Mouse (Mus musculus): ENCODE measurements around the gene AU021092. TPM values are rescaled to one million over a fixed set of nuclear protein-coding genes. Genes with fewer than 3 reads are reported as not detected.

Gene AU021092
- polyA plus RNA-seq, 1 experiment from 2014 or later: 13.0 TPM

- Histone ChIP-seq H3K36me3 (ENCODE audit: control insufficient read depth, insufficient read depth, low read length) (no peaks in the 10 kb centered on the region), H3K27ac (ENCODE audit: low read depth, low read length) (no peak overlapping the region), H3K4me3 (ENCODE audit: low read depth, low read length) (no peak overlapping the region), H3K27me3 (ENCODE audit: control insufficient read depth, insufficient read depth, low read length) (no peaks in the 10 kb centered on the region), H3K4me1 (ENCODE audit: control insufficient read depth, insufficient read depth, low read length) (no peaks in the 10 kb centered on the region), H3K9me3 (ENCODE audit: control insufficient read depth, low read length) (no peaks in the 10 kb centered on the region), H3K4me2 (ENCODE audit: low read depth, low read length) (no peak overlapping the region), H3K9ac (replicated peaks; ENCODE audit: low read depth, low read length) (no peak overlapping the region)
- no peak for ATAC-seq (ENCODE audit: low read depth)
- 54% methylated on average over 4 of the region's 4 CpGs for WGBS
Observed at GRCm38 (mm10) chr16:5221403-5221802, 696 bp downstream of the AU021092 start.

- Histone ChIP-seq H3K9ac (replicated peaks; ENCODE audit: low read depth, low read length) (no peak overlapping the region), H3K27ac (ENCODE audit: low read depth, low read length) (no peak overlapping the region), H3K4me3 (ENCODE audit: low read depth, low read length) (no peak overlapping the region), H3K9me3 (ENCODE audit: control insufficient read depth, low read length) (no peaks in the 10 kb centered on the region), H3K4me1 (ENCODE audit: control insufficient read depth, insufficient read depth, low read length) (no peaks in the 10 kb centered on the region), H3K4me2 (ENCODE audit: low read depth, low read length) (no peak overlapping the region), H3K36me3 (ENCODE audit: control insufficient read depth, insufficient read depth, low read length) (no peaks in the 10 kb centered on the region), H3K27me3 (ENCODE audit: control insufficient read depth, insufficient read depth, low read length) (no peaks in the 10 kb centered on the region)
- WGBS: 73% methylated on average over 5 of the region's 5 CpGs
- no peak for ATAC-seq (ENCODE audit: low read depth)
Observed at GRCm38 (mm10) chr16:5217341-5218133, 4.6 kb downstream of the AU021092 start.

DNA sequence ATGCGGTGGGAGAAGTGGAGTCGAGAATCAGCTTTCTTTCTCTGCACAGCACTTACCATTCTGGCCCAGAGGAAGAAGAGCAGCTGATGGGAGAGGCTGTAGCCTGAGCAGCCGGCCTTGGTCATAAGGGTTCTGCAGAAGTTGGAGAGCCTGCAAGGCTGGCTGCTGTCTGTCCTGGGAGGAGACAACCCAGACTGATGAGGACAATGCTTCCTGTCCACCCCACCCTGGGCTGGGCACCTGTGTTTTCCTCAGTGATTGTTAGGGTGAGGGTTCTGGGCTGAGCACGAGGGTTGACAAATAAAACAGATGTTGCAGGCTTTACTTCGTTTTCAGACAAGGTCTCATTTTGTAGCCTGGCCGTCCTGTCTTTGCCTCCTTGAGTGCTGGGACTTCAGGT is 5.4 kb downstream of the AU021092 start:
- Histone ChIP-seq H3K4me1 (ENCODE audit: control insufficient read depth, insufficient read depth, low read length) (no peaks in the 10 kb centered on the region), H3K9ac (replicated peaks; ENCODE audit: low read depth, low read length) (no peak overlapping the region), H3K36me3 (ENCODE audit: control insufficient read depth, insufficient read depth, low read length) (no peaks in the 10 kb centered on the region), H3K4me3 (ENCODE audit: low read depth, low read length) (no peak overlapping the region), H3K9me3 (ENCODE audit: control insufficient read depth, low read length) (no peaks in the 10 kb centered on the region), H3K27ac (ENCODE audit: low read depth, low read length) (no peak overlapping the region), H3K4me2 (ENCODE audit: low read depth, low read length) (no peak overlapping the region), H3K27me3 (ENCODE audit: control insufficient read depth, insufficient read depth, low read length) (no peaks in the 10 kb centered on the region)
- 75% methylated on average over 6 of the region's 6 CpGs for WGBS
- no peak for ATAC-seq (ENCODE audit: low read depth)

- WGBS: 88% methylated on average over 2 of the region's 2 CpGs
- H3K36me3 ChIP-seq (ENCODE audit: control insufficient read depth, insufficient read depth, low read length): no peaks in the 10 kb centered on the region
- H3K27me3 ChIP-seq (ENCODE audit: control insufficient read depth, insufficient read depth, low read length): no peaks in the 10 kb centered on the region
- H3K4me2 ChIP-seq (ENCODE audit: low read depth, low read length): no peak overlapping the region
- no peak overlapping the region for H3K4me3 ChIP-seq (ENCODE audit: low read depth, low read length)
- H3K27ac ChIP-seq (ENCODE audit: low read depth, low read length): no peak overlapping the region
- H3K9ac ChIP-seq (replicated peaks; ENCODE audit: low read depth, low read length): no peak overlapping the region
- H3K4me1 ChIP-seq (ENCODE audit: control insufficient read depth, insufficient read depth, low read length): no peaks in the 10 kb centered on the region
- no peaks in the 10 kb centered on the region for H3K9me3 ChIP-seq (ENCODE audit: control insufficient read depth, low read length)
- ATAC-seq (ENCODE audit: low read depth): no peak
Observed at GRCm38 (mm10) chr16:5214126-5214525, 8.0 kb downstream of the AU021092 start.

DNA sequence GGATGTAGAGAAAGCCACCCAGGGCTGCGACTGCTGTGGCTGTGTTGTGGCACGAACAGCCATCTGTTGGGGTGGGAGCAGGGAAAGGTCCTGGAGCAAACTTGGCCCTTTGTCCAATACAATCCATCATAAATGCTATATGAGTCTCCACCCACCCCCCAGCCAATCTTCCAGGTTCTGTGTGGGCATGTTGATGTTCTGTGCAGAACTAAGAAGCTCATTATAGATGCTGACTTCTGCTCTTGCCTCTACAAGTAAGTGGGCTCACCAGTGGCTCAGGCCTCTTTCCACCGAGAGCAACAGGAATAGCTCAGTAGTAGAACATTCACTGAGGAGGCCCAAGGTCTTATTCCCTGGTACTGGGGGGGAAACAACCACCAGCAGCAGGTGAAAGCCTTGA is 9.9 kb downstream of the AU021092 start:
- H3K9ac ChIP-seq (replicated peaks; ENCODE audit: low read depth, low read length): no peak overlapping the region
- H3K27ac ChIP-seq (ENCODE audit: low read depth, low read length): no peak overlapping the region
- ATAC-seq (ENCODE audit: low read depth): no peak
- no peak overlapping the region for H3K4me2 ChIP-seq (ENCODE audit: low read depth, low read length)
- H3K36me3 ChIP-seq (ENCODE audit: control insufficient read depth, insufficient read depth, low read length): no peaks in the 10 kb centered on the region
- 78% methylated on average over 3 of the region's 3 CpGs for WGBS
- no peaks in the 10 kb centered on the region for H3K4me1 ChIP-seq (ENCODE audit: control insufficient read depth, insufficient read depth, low read length)
- H3K27me3 ChIP-seq (ENCODE audit: control insufficient read depth, insufficient read depth, low read length): no peaks in the 10 kb centered on the region
- no peak overlapping the region for H3K4me3 ChIP-seq (ENCODE audit: low read depth, low read length)
- no peaks in the 10 kb centered on the region for H3K9me3 ChIP-seq (ENCODE audit: control insufficient read depth, low read length)

- Histone ChIP-seq H3K9ac (replicated peaks; ENCODE audit: low read depth, low read length) (no peak overlapping the region), H3K27me3 (ENCODE audit: control insufficient read depth, insufficient read depth, low read length) (no peaks in the 10 kb centered on the region), H3K4me2 (ENCODE audit: low read depth, low read length) (no peak overlapping the region), H3K27ac (ENCODE audit: low read depth, low read length) (no peak overlapping the region), H3K4me1 (ENCODE audit: control insufficient read depth, insufficient read depth, low read length) (no peaks in the 10 kb centered on the region), H3K9me3 (ENCODE audit: control insufficient read depth, low read length) (no peaks in the 10 kb centered on the region), H3K4me3 (ENCODE audit: low read depth, low read length) (no peak overlapping the region), H3K36me3 (ENCODE audit: control insufficient read depth, insufficient read depth, low read length) (no peaks in the 10 kb centered on the region)
- WGBS: 75% methylated on average over 2 of the region's 2 CpGs
- ATAC-seq (ENCODE audit: low read depth): no peak
Observed at GRCm38 (mm10) chr16:5210365-5210764, 11.7 kb downstream of the AU021092 start.

GRCm38 (mm10) chr16:5206051-5206450 is 16.0 kb downstream of the AU021092 start:
- WGBS: 74% methylated on average over 5 of the region's 5 CpGs
- Histone ChIP-seq H3K4me2 (ENCODE audit: low read depth, low read length) (no peak overlapping the region), H3K27ac (ENCODE audit: low read depth, low read length) (no peak overlapping the region), H3K9ac (replicated peaks; ENCODE audit: low read depth, low read length) (no peak overlapping the region), H3K4me3 (ENCODE audit: low read depth, low read length) (no peak overlapping the region), H3K9me3 (ENCODE audit: control insufficient read depth, low read length) (no peaks in the 10 kb centered on the region), H3K36me3 (ENCODE audit: control insufficient read depth, insufficient read depth, low read length) (no peaks in the 10 kb centered on the region), H3K27me3 (ENCODE audit: control insufficient read depth, insufficient read depth, low read length) (no peaks in the 10 kb centered on the region), H3K4me1 (ENCODE audit: control insufficient read depth, insufficient read depth, low read length) (peaks cover 7% of the 10 kb centered on the region; the same call in 1 of the 2 replicates)
- ATAC-seq (ENCODE audit: low read depth): no peak

DNA sequence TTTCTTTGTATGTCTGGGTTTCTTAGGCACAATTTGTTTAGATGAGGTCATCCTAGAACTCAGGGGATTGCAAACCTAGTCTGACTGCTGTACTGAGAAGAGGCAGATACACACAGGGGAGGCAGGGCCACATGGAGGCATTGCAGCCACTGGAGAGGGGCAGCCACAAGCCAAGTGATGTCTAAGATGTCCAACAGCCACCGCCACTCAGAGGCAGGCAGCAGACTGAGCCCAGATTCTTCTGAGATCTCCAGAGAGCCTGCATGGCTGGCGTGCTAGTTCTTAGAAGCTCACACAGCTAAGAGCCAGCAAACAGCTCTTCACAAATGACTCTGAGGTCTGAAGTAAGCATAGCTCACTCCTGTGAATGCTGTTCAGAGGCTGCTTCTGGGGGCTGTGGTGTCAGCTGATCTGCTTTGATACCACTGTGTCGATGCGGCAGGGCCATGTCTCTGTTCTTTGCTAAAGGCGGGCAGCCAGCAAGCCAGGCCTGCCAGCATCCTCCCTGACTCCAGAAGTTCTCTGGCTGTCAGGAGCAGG is 16.6 kb downstream of the AU021092 start:
- WGBS: 87% methylated on average over 5 of the region's 5 CpGs
- Histone ChIP-seq H3K36me3 (ENCODE audit: control insufficient read depth, insufficient read depth, low read length) (no peaks in the 10 kb centered on the region), H3K4me3 (ENCODE audit: low read depth, low read length) (no peak overlapping the region), H3K27me3 (ENCODE audit: control insufficient read depth, insufficient read depth, low read length) (no peaks in the 10 kb centered on the region), H3K4me1 (ENCODE audit: control insufficient read depth, insufficient read depth, low read length) (peaks cover 7% of the 10 kb centered on the region; the same call in 1 of the 2 replicates), H3K9me3 (ENCODE audit: control insufficient read depth, low read length) (no peaks in the 10 kb centered on the region), H3K4me2 (ENCODE audit: low read depth, low read length) (no peak overlapping the region), H3K27ac (ENCODE audit: low read depth, low read length) (no peak overlapping the region), H3K9ac (replicated peaks; ENCODE audit: low read depth, low read length) (no peak overlapping the region)
- no peak for ATAC-seq (ENCODE audit: low read depth)

DNA sequence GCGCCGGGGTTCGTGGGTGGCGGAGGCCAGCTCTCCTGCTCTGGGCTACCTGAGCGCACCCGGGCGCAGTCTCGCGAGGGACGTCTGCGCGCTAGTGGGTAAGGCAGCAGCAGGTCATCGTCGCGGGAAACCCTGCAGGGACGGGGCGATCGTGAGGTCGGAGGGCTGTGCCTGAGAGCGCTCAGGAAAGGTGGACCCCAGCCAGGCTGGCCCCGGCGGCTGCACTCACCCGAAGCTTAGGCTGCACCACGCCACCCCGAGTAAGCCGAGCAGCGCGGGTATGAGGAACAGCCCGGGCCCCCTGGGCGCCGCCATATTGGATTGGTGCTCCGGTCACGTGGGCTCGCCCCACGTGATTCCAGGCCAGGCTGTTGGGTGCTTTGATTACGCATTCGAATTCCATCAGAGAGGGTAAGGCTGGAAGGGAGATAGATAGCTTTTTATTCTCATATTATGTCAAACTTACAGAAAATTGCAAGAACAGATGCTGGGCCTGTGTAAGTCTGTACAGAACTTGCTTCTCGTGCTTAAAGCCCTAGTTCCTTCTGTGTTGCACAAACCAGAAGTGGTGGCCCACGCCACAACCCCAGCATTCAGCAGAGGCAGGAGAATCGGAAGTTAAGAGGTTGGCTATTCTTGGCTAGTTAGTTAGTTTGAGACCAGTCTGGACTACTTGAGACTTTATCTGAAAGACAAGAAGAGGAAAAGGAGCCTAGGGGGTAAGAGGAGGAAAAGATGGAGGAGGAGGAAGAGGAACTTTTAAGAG is 18.2 kb downstream of the AU021092 start, which contains the start of gene Nagpa:
Gene Nagpa, minus strand, starts transcription at position 345 of the 766 bp plus-strand sequence.
- peak; percentile 93 for ATAC-seq (ENCODE audit: low read depth)
- Histone ChIP-seq H3K36me3 (ENCODE audit: control insufficient read depth, insufficient read depth, low read length) (no peaks in the 10 kb centered on the region), H3K27ac (ENCODE audit: low read depth, low read length) (no peak within 1 kb of the TSS)

More for the DNA sequence above, 18.2 kb downstream of the AU021092 start, which contains the start of gene Nagpa:
- H3K9ac ChIP-seq (replicated peaks; ENCODE audit: low read depth, low read length): peak within 1 kb of the TSS; percentile 66
- H3K4me2 ChIP-seq (ENCODE audit: low read depth, low read length): peak within 1 kb of the TSS; percentile 95
- H3K9me3 ChIP-seq (ENCODE audit: control insufficient read depth, low read length): no peaks in the 10 kb centered on the region
- H3K4me3 ChIP-seq (ENCODE audit: low read depth, low read length): peak within 1 kb of the TSS; percentile 73
- 5% methylated on average over 40 of the region's 40 CpGs for WGBS
- H3K27me3 ChIP-seq (ENCODE audit: control insufficient read depth, insufficient read depth, low read length): no peaks in the 10 kb centered on the region
- H3K4me1 ChIP-seq (ENCODE audit: control insufficient read depth, insufficient read depth, low read length): peaks cover 7% of the 10 kb centered on the region; the same call in 1 of the 2 replicates

Data from neural tube, embryonic 14.5 days (tissue).